In the genomic region with DNA sequence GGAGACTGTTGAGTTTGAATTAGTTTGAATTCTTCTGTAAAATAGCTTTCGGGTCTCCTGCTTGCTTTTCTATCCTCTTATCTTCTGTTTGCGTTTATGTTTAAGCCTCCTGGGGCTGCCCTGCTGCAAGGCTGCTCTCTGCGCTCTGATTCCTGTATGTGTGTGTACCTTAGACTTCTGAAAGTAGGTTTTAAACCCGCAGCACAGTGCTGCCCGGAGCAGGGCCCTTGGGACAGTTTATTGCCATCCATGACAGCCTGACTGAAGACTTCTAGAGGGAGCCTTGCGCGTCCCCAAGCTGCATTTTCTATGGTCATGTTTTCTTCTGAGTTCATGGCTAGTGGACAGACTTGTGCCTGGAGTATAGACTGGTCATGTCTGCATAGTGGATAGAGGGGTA, we compare ENCODE assay signal across 18 mouse cellular contexts.
DNase-seq lines count a peak whose midpoint lies in the region; ATAC-seq and TF ChIP-seq lines count a peak whose summit lies in the region.
"Had no signal": no experiment of that assay in that cellular context is flagged by ENCODE, and none has a peak within 500 bp of the region (broad histone marks: within the 10 kb centered on the region; RNA-seq: fewer than 3 reads in every experiment).

No protein-coding gene starts in this region.

- intact Hi-C loops in heart, postnatal 25 days (cut with DNase I): no loop called here

- DNase-seq in heart, postnatal 25 days (ENCODE audit: low spot score): no peak
- no peak for DNase-seq in lung, embryonic 14.5 days
- DNase-seq in lung, postnatal 25 days (ENCODE audit: low spot score): no peak
- no peak for DNase-seq in liver, embryonic 13.5 days
- DNase-seq in ovary, adult 18-20 months (ENCODE audit: low spot score): no peak
- no peak for DNase-seq in layer of hippocampus, postnatal 14 days (ENCODE audit: low spot score in 2 of 2)
- DNase-seq: adrenal gland, postnatal 25 days; cerebellum, adult 2 months; left cerebral cortex, postnatal 4 days; thymus, postnatal 4 days had no signal

- no peak for ATAC-seq in heart, embryonic 15.5 days (replicated peaks; ENCODE audit: insufficient number of reproducible peaks, insufficient read depth, low FRiP score, low read depth)
- ATAC-seq in lung, embryonic 14.5 days (ENCODE audit: insufficient read depth): no peak
- no peak for ATAC-seq in liver, embryonic 13.5 days (ENCODE audit: low read depth)
- ATAC-seq in stomach, embryonic 14.5 days (ENCODE audit: insufficient number of reproducible peaks, insufficient read depth, low FRiP score, low read depth): peak; percentile 59; the same call in 1 of the 2 replicates
- ATAC-seq: forebrain, embryonic 16.5 days; Patski had no signal

- H3K27me3 ChIP-seq in heart, embryonic 15.5 days: no peaks in the 10 kb centered on the region
- H3K27me3 ChIP-seq in lung, embryonic 14.5 days (ENCODE audit: insufficient read depth, low read length): no peaks in the 10 kb centered on the region
- no peaks in the 10 kb centered on the region for H3K27me3 ChIP-seq in liver, embryonic 13.5 days
- no peaks in the 10 kb centered on the region for H3K27me3 ChIP-seq in stomach, embryonic 14.5 days (ENCODE audit: control insufficient read depth, insufficient read depth, low read length)
- H3K27me3 ChIP-seq: embryonic facial prominence, embryonic 13.5 days; megakaryocyte, embryonic 14.5 days; Patski had no signal

- H3K9me3 ChIP-seq in heart, embryonic 15.5 days (replicated peaks): no peaks in the 10 kb centered on the region
- H3K9me3 ChIP-seq in lung, embryonic 14.5 days (ENCODE audit: low read depth, low read length): no peaks in the 10 kb centered on the region
- H3K9me3 ChIP-seq in liver, embryonic 13.5 days (replicated peaks): no peaks in the 10 kb centered on the region
- no peaks in the 10 kb centered on the region for H3K9me3 ChIP-seq in stomach, embryonic 14.5 days (ENCODE audit: control insufficient read depth, low read depth, low read length)
- H3K9me3 ChIP-seq: embryonic facial prominence, embryonic 13.5 days; hindbrain, embryonic 10.5 days; megakaryocyte, embryonic 14.5 days had no signal

- H3K4me2 ChIP-seq in heart, embryonic 15.5 days: no peak overlapping the region
- H3K4me2 ChIP-seq in lung, embryonic 14.5 days: peak overlapping the region; percentile 41
- peak overlapping the region; percentile 29; the same call in 1 of the 2 replicates for H3K4me2 ChIP-seq in liver, embryonic 13.5 days
- no peak overlapping the region for H3K4me2 ChIP-seq in stomach, embryonic 14.5 days (replicated peaks; ENCODE audit: low read depth, low read length)
- H3K4me2 ChIP-seq: embryonic facial prominence, embryonic 13.5 days had no signal

- TF ChIP-seq CTCF in lung, embryonic 14.5 days (IDR thresholded peaks at IDR 0.05; ENCODE audit: low read depth): no peak

- H3K4me1 ChIP-seq in heart, embryonic 15.5 days (replicated peaks): peaks cover 24% of the 10 kb centered on the region
- peaks cover 13% of the 10 kb centered on the region for H3K4me1 ChIP-seq in lung, embryonic 14.5 days (ENCODE audit: insufficient read depth)
- peaks cover 9% of the 10 kb centered on the region for H3K4me1 ChIP-seq in liver, embryonic 13.5 days (replicated peaks)
- peaks cover 16% of the 10 kb centered on the region; the same call in 1 of the 2 replicates for H3K4me1 ChIP-seq in stomach, embryonic 14.5 days (ENCODE audit: control insufficient read depth, insufficient read depth, low read length)
- H3K4me1 ChIP-seq: hindbrain, embryonic 10.5 days; megakaryocyte, embryonic 14.5 days had no signal

- H3K27ac ChIP-seq in heart, embryonic 15.5 days: peak overlapping the region; percentile 21; the same call in 1 of the 2 replicates
- H3K27ac ChIP-seq in lung, embryonic 14.5 days (ENCODE audit: low read depth): peak overlapping the region; percentile 89
- peak overlapping the region; percentile 73 for H3K27ac ChIP-seq in liver, embryonic 13.5 days
- H3K27ac ChIP-seq in stomach, embryonic 14.5 days (ENCODE audit: low read length): peak overlapping the region; percentile 78; the same call in 1 of the 2 replicates
- H3K27ac ChIP-seq: embryonic facial prominence, embryonic 13.5 days; hindbrain, embryonic 10.5 days; liver, embryonic 14.5 days had no signal

- WGBS in heart, embryonic 15.5 days: 33% methylated on average over 7 of the region's 7 CpGs
- WGBS in lung, embryonic 14.5 days: 27% methylated on average over 7 of the region's 7 CpGs
- 62% methylated on average over 7 of the region's 7 CpGs for WGBS in liver, embryonic 13.5 days (ENCODE audit: insufficient replicate concordance)
- WGBS in stomach, embryonic 14.5 days: 21% methylated on average over 7 of the region's 7 CpGs

- H3K36me3 ChIP-seq in heart, embryonic 15.5 days: no peaks in the 10 kb centered on the region
- H3K36me3 ChIP-seq in lung, embryonic 14.5 days (ENCODE audit: insufficient read depth): no peaks in the 10 kb centered on the region
- no peaks in the 10 kb centered on the region for H3K36me3 ChIP-seq in liver, embryonic 13.5 days
- H3K36me3 ChIP-seq in stomach, embryonic 14.5 days (ENCODE audit: control insufficient read depth, insufficient read depth, low read length): no peaks in the 10 kb centered on the region; the same call in 1 of the 2 replicates
- H3K36me3 ChIP-seq: embryonic facial prominence, embryonic 13.5 days had no signal

- no peak overlapping the region for H3K4me3 ChIP-seq in heart, embryonic 15.5 days
- H3K4me3 ChIP-seq in lung, embryonic 14.5 days (ENCODE audit: low read depth, low read length): no peak overlapping the region
- no peak overlapping the region for H3K4me3 ChIP-seq in liver, embryonic 13.5 days (replicated peaks)
- H3K4me3 ChIP-seq in stomach, embryonic 14.5 days (ENCODE audit: low read depth, low read length): no peak overlapping the region
- H3K4me3 ChIP-seq: embryonic facial prominence, embryonic 13.5 days; hindbrain, embryonic 10.5 days; megakaryocyte, embryonic 14.5 days had no signal

- H3K9ac ChIP-seq in heart, embryonic 15.5 days: no peak overlapping the region
- 0 out of 2 replicates have a peak overlapping the region, but pooled peaks have one; percentile 14 for H3K9ac ChIP-seq in lung, embryonic 14.5 days
- H3K9ac ChIP-seq in liver, embryonic 13.5 days: no peak overlapping the region
- no peak overlapping the region for H3K9ac ChIP-seq in stomach, embryonic 14.5 days (replicated peaks; ENCODE audit: low read depth, low read length)
- H3K9ac ChIP-seq: embryonic facial prominence, embryonic 13.5 days; liver, embryonic 14.5 days had no signal

Comparison
In these comparisons a context has a peak if more than half of its experiments do, and no peak if none do; other contexts are left out.
1. H3K27ac ChIP-seq: peak in every context shown above with its lines; median percentile 89 in lung, embryonic 14.5 days; 78 in stomach, embryonic 14.5 days; 73 in liver, embryonic 13.5 days; 21 in heart, embryonic 15.5 days.
2. H3K4me2 ChIP-seq: peak in lung, embryonic 14.5 days (single experiment) and liver, embryonic 13.5 days (single experiment); none in heart, embryonic 15.5 days (single experiment) and stomach, embryonic 14.5 days (single experiment).